In genomic region chr6:108875344-108875743, GRCm38 (mm10) we compare ENCODE assay signal across 14 mouse cellular contexts. TPM values are rescaled to one million over a fixed set of nuclear protein-coding genes. Genes with fewer than 3 reads are reported as not detected.
DNase-seq lines count a peak whose midpoint lies in the region; ATAC-seq and TF ChIP-seq lines count a peak whose summit lies in the region.
"Had no signal": no experiment of that assay in that cellular context is flagged by ENCODE, and none has a peak within 500 bp of the region (broad histone marks: within the 10 kb centered on the region; RNA-seq: fewer than 3 reads in every experiment).

No protein-coding gene starts in this region.

- H3K27ac ChIP-seq in heart, embryonic 12.5 days (ENCODE audit: poor library complexity, severe bottlenecking), result no peak overlapping the region
- H3K27ac ChIP-seq in kidney, postnatal 0 days, result no peak overlapping the region
- H3K27ac ChIP-seq: liver, embryonic 12.5 days; macrophage had no signal

- H3K9me3 ChIP-seq in heart, embryonic 12.5 days (replicated peaks), result peaks cover 10% of the 10 kb centered on the region
- no peaks in the 10 kb centered on the region for H3K9me3 ChIP-seq in kidney, postnatal 0 days (replicated peaks; ENCODE audit: low read length)
- H3K9me3 ChIP-seq: liver, embryonic 12.5 days had no signal

- TF ChIP-seq CTCF in kidney, postnatal 0 days (IDR thresholded peaks at IDR 0.05; ENCODE audit: low read depth), result peak; percentile 64

- no peak for DNase-seq in heart, postnatal 36 days
- peak; percentile 75 for DNase-seq in kidney, postnatal 0 days (ENCODE audit: low spot score)
- DNase-seq in kidney, adult 8-10 months, result no peak
- DNase-seq in brain, embryonic 18.5 days (ENCODE audit: low read depth, low spot score), result peak; percentile 22
- DNase-seq in gastrocnemius, postnatal 14 days, result no peak
- DNase-seq in right cerebral cortex, adult 2 months (ENCODE audit: low spot score in 2 of 2), result no peak
- DNase-seq: adrenal gland, postnatal 10 days; cerebellum, adult 11-12 months; layer of hippocampus, adult 9-11 months; right cerebral cortex, postnatal 25 days had no signal

- intact Hi-C loops in heart, postnatal 36 days (cut with DNase I), result loop anchor here (5.0 kb wide), 1 partner anchor 277 kb away; no protein-coding TSS in a partner anchor
- intact Hi-C loops in gastrocnemius, postnatal 14 days (cut with DNase I; ENCODE audit: low total_unique reads), result no loop called here

- H3K4me2 ChIP-seq in heart, embryonic 12.5 days, result peak overlapping the region; percentile 54; the same call in 1 of the 2 replicates
- H3K4me2 ChIP-seq in kidney, postnatal 0 days (ENCODE audit: low read length), result no peak overlapping the region

- ATAC-seq in heart, embryonic 12.5 days (ENCODE audit: insufficient number of reproducible peaks, low FRiP score), result no peak
- no peak for ATAC-seq in kidney, postnatal 0 days (replicated peaks; ENCODE audit: low FRiP score, low read depth)
- peak; percentile 37 for ATAC-seq in CD4-positive, CD25-positive, alpha-beta regulatory T cell, adult 4 months
- ATAC-seq: liver, embryonic 12.5 days had no signal

- H3K4me3 ChIP-seq in heart, embryonic 12.5 days, result no peak overlapping the region
- H3K4me3 ChIP-seq in kidney, postnatal 0 days (replicated peaks; ENCODE audit: low read depth, low read length), result no peak overlapping the region
- H3K4me3 ChIP-seq: liver, embryonic 12.5 days had no signal

- 68% methylated on average over 1 of the region's 1 CpGs for WGBS in heart, embryonic 12.5 days
- WGBS in kidney, postnatal 0 days, result 53% methylated on average over 1 of the region's 1 CpGs

- H3K36me3 ChIP-seq in heart, embryonic 12.5 days, result no peaks in the 10 kb centered on the region
- no peaks in the 10 kb centered on the region for H3K36me3 ChIP-seq in kidney, postnatal 0 days (ENCODE audit: insufficient read depth, low read length)
- H3K36me3 ChIP-seq: liver, embryonic 12.5 days had no signal

- no peaks in the 10 kb centered on the region for H3K27me3 ChIP-seq in heart, embryonic 12.5 days (replicated peaks)
- no peaks in the 10 kb centered on the region for H3K27me3 ChIP-seq in kidney, postnatal 0 days (ENCODE audit: insufficient read depth, low read length)
- H3K27me3 ChIP-seq: liver, embryonic 12.5 days had no signal

- H3K9ac ChIP-seq in heart, embryonic 12.5 days, result no peak overlapping the region
- H3K9ac ChIP-seq in kidney, postnatal 0 days (ENCODE audit: low read depth, low read length), result no peak overlapping the region
- H3K9ac ChIP-seq: liver, embryonic 12.5 days had no signal

- H3K4me1 ChIP-seq in heart, embryonic 12.5 days (replicated peaks), result peaks cover 3% of the 10 kb centered on the region; the same call in 1 of the 2 replicates
- no peaks in the 10 kb centered on the region for H3K4me1 ChIP-seq in kidney, postnatal 0 days (replicated peaks; ENCODE audit: insufficient read depth, low read length)
- H3K4me1 ChIP-seq: liver, embryonic 12.5 days had no signal

RNA-seq across cellular contexts. Expression of gene Edem1, which starts 46.9 kb away (rescaled TPM):
- 15.4 and 15.6 TPM in 2 replicates for polyA plus RNA-seq in heart, embryonic 12.5 days (2016; fragmentation: Nextera tagmentation; extraction: Ambion mirVana)
- total RNA-seq in heart, postnatal 36 days (2021), result 10 to 100 TPM; 10.6 to 12.4 TPM
- 18.5 and 23.9 TPM in 2 replicates for polyA plus RNA-seq in kidney, postnatal 0 days (2015; fragmentation: Nextera tagmentation; extraction: Ambion mirVana)
- 10 to 100 TPM; 37.2 to 45.8 TPM for polyA plus RNA-seq in CD4-positive, CD25-positive, alpha-beta regulatory T cell, adult 4 months (2017; shearing (Covaris generic))
- total RNA-seq in gastrocnemius, postnatal 14 days (2021), result 1 to 10 TPM; 6.5 to 8.8 TPM

Comparison
In these comparisons a context has a peak if more than half of its experiments do, and no peak if none do; other contexts are left out.
1. DNase-seq: peak in kidney, postnatal 0 days (single experiment) and brain, embryonic 18.5 days (single experiment); none in heart, postnatal 36 days (0 of 2), kidney, adult 8-10 months (0 of 2), gastrocnemius, postnatal 14 days (single experiment) and right cerebral cortex, adult 2 months (0 of 2).